Mouse (Mus musculus): Measurements from ENCODE around the gene Fam20c.

DNA sequence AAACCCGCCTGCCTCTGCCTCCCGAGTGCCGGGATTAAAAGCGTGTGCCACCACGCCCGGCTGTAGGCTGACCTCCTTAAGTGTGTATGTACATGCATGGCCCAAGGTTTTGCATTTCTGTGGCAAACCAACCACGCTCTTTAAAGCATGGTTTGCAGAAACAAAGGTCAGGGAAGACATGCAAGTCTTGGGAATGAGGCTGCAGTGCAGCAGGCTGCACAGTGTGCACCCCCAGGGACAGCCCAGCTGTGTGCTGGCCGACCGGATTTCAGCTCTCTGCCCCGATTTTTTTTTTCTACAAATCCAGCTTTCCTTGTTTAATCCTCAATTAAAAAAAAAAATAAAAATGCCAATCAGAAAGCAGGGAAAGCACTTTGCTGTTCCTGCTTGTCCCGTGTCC is 13.3 kb downstream of the Fam20c start:
- TF ChIP-seq CTCF (IDR thresholded peaks at IDR 0.05; ENCODE audit: borderline replicate concordance, insufficient read depth, low read length): no peak
- TF ChIP-seq POLR2A (IDR thresholded peaks at IDR 0.05; ENCODE audit: low read depth, low read length): no peak
